Mouse (Mus musculus) inflammation-experienced regulatory T-cells (primary cell): ENCODE results near the gene Pnisr. TPM values are rescaled to one million over a fixed set of nuclear protein-coding genes. Genes with fewer than 3 reads are reported as not detected.

ENCODE experiments used
- polyA plus RNA-seq, 2 experiments: library from polyadenylated mRNA; unstranded; fragments of 100-300 nt; shearing (Covaris generic); gene quantifications; one replicate each; pipeline ENCODE4 v1.2.1; 2017

Pnisr gene
- 100 to 1,000 TPM; 148 to 153 TPM for polyA plus RNA-seq

DNA sequence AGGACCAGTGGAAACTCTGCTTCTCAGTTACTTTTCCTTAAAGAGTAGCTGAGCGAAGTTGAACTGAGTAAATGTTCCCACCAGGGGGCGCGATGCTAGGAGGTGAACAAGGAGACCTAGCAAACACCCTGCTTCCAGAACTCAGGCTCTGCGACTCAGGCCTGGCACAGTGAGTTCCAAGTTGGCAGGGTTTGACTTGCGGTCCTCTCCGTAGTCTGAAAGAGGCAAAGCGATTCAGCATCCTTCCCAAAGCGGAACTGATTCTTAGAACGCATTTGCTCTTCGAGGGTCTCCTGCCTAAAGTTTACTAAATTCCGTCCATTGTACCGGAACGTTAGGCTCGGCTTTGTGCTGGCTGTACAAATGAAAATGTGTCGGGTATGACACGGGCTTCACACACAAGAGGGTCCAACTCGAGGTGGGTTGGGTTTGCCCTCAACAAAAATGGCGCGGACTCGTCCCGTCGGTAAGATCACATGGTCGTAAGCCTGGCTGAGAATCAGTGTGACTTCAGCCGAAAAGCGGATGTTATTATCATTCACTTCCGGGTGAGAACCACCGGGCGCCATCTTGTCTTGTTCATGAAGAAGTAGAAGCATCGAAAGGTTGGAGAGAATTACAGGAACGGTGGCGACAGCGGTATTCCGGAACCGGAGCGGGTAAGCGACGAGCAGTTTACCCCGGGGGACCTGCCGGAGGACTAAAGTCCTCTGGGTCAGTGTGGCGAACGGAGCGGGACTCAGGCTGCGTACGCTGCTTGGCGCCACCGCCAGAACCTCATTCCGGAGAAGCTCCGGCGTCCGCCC lies at the start of gene Pnisr:
Gene Pnisr, plus strand, starts transcription at position 103 of the 806 bp plus-strand sequence.

DNA sequence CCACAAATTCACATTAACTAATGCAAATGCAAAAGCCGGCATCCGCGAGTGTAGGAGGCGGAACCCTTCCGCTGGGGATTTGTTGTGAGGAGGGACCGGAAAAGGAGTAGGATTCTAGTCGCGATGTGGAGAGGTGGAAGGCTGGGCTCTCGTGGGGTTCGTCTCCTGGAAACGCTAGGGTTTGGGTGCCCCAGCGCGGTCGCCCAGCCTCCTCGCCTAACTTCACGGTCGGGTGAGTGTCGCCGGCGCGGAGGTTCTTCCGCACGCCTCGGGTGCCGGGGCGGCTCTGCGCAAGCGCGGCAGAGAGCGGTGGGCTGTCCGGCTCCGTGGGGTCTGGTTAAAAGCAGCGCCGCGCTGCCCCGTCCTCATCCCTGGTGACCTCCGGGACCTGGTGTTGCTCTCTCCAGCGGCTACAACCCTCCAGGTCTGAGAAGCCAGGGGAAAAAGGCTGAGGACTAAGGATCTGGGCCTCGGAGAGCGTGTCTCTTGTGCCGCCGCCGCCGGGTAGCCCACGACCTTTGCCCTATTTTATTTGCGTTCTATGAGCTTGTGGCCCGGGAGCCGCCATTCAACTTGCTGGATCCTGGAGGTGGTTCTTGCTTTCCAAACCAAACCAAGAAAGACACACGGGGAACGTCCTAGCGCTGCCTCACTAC lies 32.3 kb downstream of the Pnisr start, which contains the start of gene Coq3:
Gene Coq3, plus strand, starts transcription at position 109 of the 656 bp plus-strand sequence.

Other genes starting within 250 kb of the Pnisr start
- gene Prdm13, start 161.6 kb upstream of the Pnisr start, polyA plus RNA-seq: 1 to 10 TPM in 1 of 2 experiments, not detected in 1; 3.5 TPM
- 10 to 100 TPM; 29.6 to 40.3 TPM for gene Ccnc, start 119.9 kb upstream of the Pnisr start, polyA plus RNA-seq
- 10 to 100 TPM; 20.7 to 20.8 TPM for gene Usp45, start 80.4 kb upstream of the Pnisr start, polyA plus RNA-seq
- gene Tstd3, start 80.4 kb upstream of the Pnisr start, polyA plus RNA-seq: 10 to 100 TPM; 15.1 to 18.7 TPM
- 10 to 100 TPM; 10.6 to 13.5 TPM for gene Coq3, start 32.1 kb downstream of the Pnisr start, polyA plus RNA-seq
- 1 to 10 TPM in 1 of 2 experiments, under 1 TPM in 1; 0.17 to 1.1 TPM for gene Faxc, start 83.7 kb downstream of the Pnisr start, polyA plus RNA-seq